Mouse (Mus musculus) myocyte (in vitro differentiated cells): ENCODE measurements at regions not wholly inside any gene's neighbourhood (a gene's known extent, or its start where the extent isn't known, plus 50 kb on each side); places are given as distances from the start of the nearest gene placed in this dataset.

ENCODE experiments used
- CEBPB ChIP-seq: IDR thresholded peaks from 2 replicates; pipeline ENCODE4 v1.6.1; 2011; ENCODE audit warnings: mild to moderate bottlenecking, moderate library complexity; ENCODE audit not compliant: poor library complexity, insufficient read depth, severe bottlenecking
- POLR2A ChIP-seq: IDR thresholded peaks from one replicate; pipeline ENCODE4 v1.6.1; 2011; ENCODE audit warnings: low read depth, mild to moderate bottlenecking, control low read depth, moderate library complexity; ENCODE audit not compliant: insufficient read length

GRCm38 (mm10) chr6:147878485-147878884 lies 168.6 kb upstream of the Far2 start:
- no peak for TF ChIP-seq CEBPB
- TF ChIP-seq POLR2A, result no peak
